Mouse (Mus musculus) G1E (cell line): ENCODE data around the gene Lct.

Source experiments
- CTCF ChIP-seq: IDR thresholded peaks from 2 replicates; pipeline ENCODE4 v1.5.1; 2012; ENCODE audit warnings: low read depth, low read length, inconsistent platforms, mixed read lengths
- GATA1 ChIP-seq: IDR thresholded peaks from 2 replicates; pipeline ENCODE4 v1.6.1; 2012; ENCODE audit warnings: borderline replicate concordance, low read length, inconsistent platforms, mixed read lengths

DNA sequence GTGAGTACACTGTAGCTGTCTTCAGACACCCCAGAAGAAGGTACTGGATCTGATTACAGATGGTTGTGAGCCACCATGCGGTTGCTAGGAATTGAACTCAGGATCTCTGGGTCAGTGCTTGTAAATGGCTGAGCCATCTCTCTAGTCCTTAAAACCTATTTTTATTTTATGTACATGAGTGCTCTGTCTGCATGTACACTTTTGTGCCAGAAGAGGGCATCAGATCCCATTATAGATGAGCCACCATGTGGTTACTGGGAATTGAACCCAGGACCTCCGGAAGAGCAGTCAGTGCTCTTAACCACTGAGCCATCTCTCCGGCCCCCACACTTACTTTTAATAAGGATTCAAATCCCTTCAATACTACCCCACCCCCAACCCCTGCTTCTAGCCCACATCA lies 45.2 kb downstream of the Lct start:
- no peak for TF ChIP-seq CTCF
- TF ChIP-seq GATA1: no peak
